Mouse (Mus musculus) ES-Bruce4 (cell line): ENCODE measurements around the gene Pdap1. TPM values are rescaled to one million over a fixed set of nuclear protein-coding genes. Genes with fewer than 3 reads are reported as not detected.

ENCODE experiments used
- H3K27ac ChIP-seq: 2 replicates; pipeline ENCODE4 v1.5.1; 2012; ENCODE audit warnings: low read length, inconsistent platforms; ENCODE audit not compliant: insufficient read depth
- H3K27me3 ChIP-seq: 2 replicates; pipeline ENCODE4 v1.6.1; 2012; ENCODE audit warnings: mild to moderate bottlenecking, low read length, inconsistent platforms; ENCODE audit not compliant: control insufficient read depth, poor library complexity, insufficient read depth, severe bottlenecking
- H3K36me3 ChIP-seq: 2 replicates; pipeline ENCODE4 v1.6.1; 2012; ENCODE audit warnings: inconsistent platforms, mild to moderate bottlenecking, low read length, moderate library complexity; ENCODE audit not compliant: control insufficient read depth, poor library complexity, insufficient read depth, severe bottlenecking
- H3K4me1 ChIP-seq: one replicate; pipeline ENCODE4 v1.8.1; 2011; ENCODE audit warnings: low read length; ENCODE audit not compliant: control insufficient read depth, insufficient read depth
- H3K4me3 ChIP-seq: 2 replicates; pipeline ENCODE4 v1.5.1; 2011; ENCODE audit warnings: low read depth, mild to moderate bottlenecking, low read length
- H3K9ac ChIP-seq: 2 replicates; pipeline ENCODE4 v1.6.1; 2012; ENCODE audit warnings: low read depth, mild to moderate bottlenecking, inconsistent platforms; ENCODE audit not compliant: poor library complexity, severe bottlenecking
- H3K9me3 ChIP-seq: replicated peaks from 2 replicates; pipeline ENCODE4 v1.6.1; 2012; ENCODE audit warnings: mild to moderate bottlenecking, low read length, inconsistent platforms; ENCODE audit not compliant: control insufficient read depth, poor library complexity, insufficient read depth, severe bottlenecking
- CTCF ChIP-seq: IDR thresholded peaks from one replicate; pipeline ENCODE4 v1.8.1; 2011; ENCODE audit warnings: low read depth, low read length
- EP300 ChIP-seq: IDR thresholded peaks from 2 replicates; pipeline ENCODE4 v1.6.1; 2011; ENCODE audit warnings: low read depth, low read length; ENCODE audit not compliant: insufficient read depth
- POLR2A ChIP-seq: IDR thresholded peaks from one replicate; pipeline ENCODE4 v1.8.1; 2011; ENCODE audit warnings: low read length; ENCODE audit not compliant: insufficient read depth
- polyA plus RNA-seq: library from polyadenylated mRNA; stranded (reverse); fragments of >200 nt; gene quantifications from 2 replicates; pipeline ENCODE4 v1.2.4, GENCODE M21; 2011; ENCODE audit warnings: low read depth; ENCODE audit not compliant: missing spikeins, insufficient read depth, insufficient read length

Gene Pdap1
- polyA plus RNA-seq, 1 experiment = 229 TPM

DNA sequence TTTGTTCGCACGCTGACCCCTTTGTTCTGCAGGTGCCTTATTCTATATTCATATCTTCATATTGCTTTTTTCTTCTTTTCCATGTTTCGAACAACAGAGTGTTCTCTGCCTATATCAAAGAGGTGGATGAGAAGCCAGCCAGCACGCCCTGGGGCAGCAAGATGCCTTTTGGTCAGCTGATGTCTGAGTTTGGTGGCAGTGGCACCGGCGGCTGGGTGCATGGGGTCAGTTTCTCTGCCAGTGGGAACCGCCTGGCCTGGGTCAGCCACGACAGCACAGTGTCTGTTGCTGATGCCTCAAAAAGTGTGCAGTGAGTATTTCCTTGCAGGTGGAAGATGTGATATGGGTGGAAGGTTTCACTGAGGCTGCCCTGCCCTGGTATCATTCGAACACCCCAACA is 39.1 kb downstream of the Pdap1 start:
- no peaks in the 10 kb centered on the region for H3K9me3 ChIP-seq
- no peak overlapping the region for H3K9ac ChIP-seq
- H3K36me3 ChIP-seq = peaks cover 4% of the 10 kb centered on the region; the same call in 1 of the 2 replicates
- TF ChIP-seq POLR2A (no peak), CTCF (no peak), EP300 (no peak)
- no peaks in the 10 kb centered on the region for H3K4me1 ChIP-seq
- H3K4me3 ChIP-seq = no peak overlapping the region
- H3K27me3 ChIP-seq = no peaks in the 10 kb centered on the region
- H3K27ac ChIP-seq = no peak overlapping the region

- TF ChIP-seq CTCF (no peak), POLR2A (no peak), EP300 (no peak)
Observed at GRCm38 (mm10) chr5:145098340-145098821, 41.7 kb downstream of the Pdap1 start.

DNA sequence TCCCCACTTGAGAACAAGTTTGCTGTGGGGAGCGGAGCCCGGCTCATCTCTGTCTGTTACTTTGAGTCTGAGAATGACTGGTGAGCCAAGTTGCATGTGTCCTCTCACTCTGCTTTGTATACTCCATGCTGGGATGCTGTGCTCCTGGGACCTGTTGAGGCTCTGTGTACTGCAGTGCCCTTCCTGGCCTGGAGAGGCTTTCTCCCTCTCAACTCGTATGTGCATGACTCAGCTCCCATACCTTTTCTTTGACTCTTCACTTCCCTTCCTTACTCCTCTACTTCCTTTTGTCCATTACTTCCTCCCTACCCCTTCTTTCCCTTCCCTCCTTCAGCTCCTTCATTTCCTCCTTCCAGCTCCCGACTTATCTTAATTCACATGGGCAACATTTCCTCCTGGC is 43.8 kb downstream of the Pdap1 start:
- H3K4me3 ChIP-seq = no peak overlapping the region
- no peaks in the 10 kb centered on the region for H3K27me3 ChIP-seq
- no peak overlapping the region for H3K27ac ChIP-seq
- TF ChIP-seq CTCF = no peak
- no peak for TF ChIP-seq EP300
- no peaks in the 10 kb centered on the region for H3K4me1 ChIP-seq
- H3K36me3 ChIP-seq = peaks cover 6% of the 10 kb centered on the region; the same call in 1 of the 2 replicates
- no peaks in the 10 kb centered on the region for H3K9me3 ChIP-seq
- H3K9ac ChIP-seq = no peak overlapping the region

More at GRCm38 (mm10) chr5:145098340-145098821, 41.7 kb downstream of the Pdap1 start:
- Histone ChIP-seq H3K4me1 (no peaks in the 10 kb centered on the region), H3K36me3 (peaks cover under 1% of the 10 kb centered on the region; the same call in 1 of the 2 replicates), H3K9ac (no peak overlapping the region), H3K27ac (no peak overlapping the region), H3K9me3 (no peaks in the 10 kb centered on the region), H3K4me3 (no peak overlapping the region), H3K27me3 (no peaks in the 10 kb centered on the region)

DNA sequence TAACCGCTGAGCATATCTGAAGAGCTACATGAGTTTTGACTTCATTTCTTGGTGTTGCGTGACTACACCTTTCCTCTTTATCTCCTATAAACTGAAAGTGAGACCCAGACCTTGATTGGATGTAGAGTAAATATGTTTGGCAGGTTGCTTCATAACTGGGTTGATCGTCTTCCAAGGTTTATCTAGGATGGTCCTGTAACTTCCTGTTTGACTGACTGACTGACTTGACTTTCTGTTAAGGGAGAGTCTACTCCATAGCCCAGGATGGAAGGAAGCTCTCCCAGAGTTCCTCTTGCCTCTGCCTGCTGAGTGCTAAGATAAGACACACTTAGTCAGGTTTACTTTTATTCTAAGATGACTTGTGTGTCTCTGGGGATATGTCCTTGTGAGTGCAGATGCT is 50.2 kb downstream of the Pdap1 start:
- TF ChIP-seq EP300 (no peak), POLR2A (no peak), CTCF (no peak)
- H3K9me3 ChIP-seq = no peaks in the 10 kb centered on the region
- H3K27me3 ChIP-seq = no peaks in the 10 kb centered on the region
- no peak overlapping the region for H3K9ac ChIP-seq
- H3K4me1 ChIP-seq = no peaks in the 10 kb centered on the region
- H3K4me3 ChIP-seq = no peak overlapping the region
- peaks cover 10% of the 10 kb centered on the region; the same call in 1 of the 2 replicates for H3K36me3 ChIP-seq
- H3K27ac ChIP-seq = no peak overlapping the region

GRCm38 (mm10) chr5:145088186-145088585 is 51.9 kb downstream of the Pdap1 start:
- peaks cover 8% of the 10 kb centered on the region; the same call in 1 of the 2 replicates for H3K36me3 ChIP-seq
- H3K9me3 ChIP-seq = no peaks in the 10 kb centered on the region

GRCm38 (mm10) chr5:145084822-145085221 is 55.2 kb downstream of the Pdap1 start:
- 0 out of 2 replicates have a peak, but pooled peaks cover 4% of the 10 kb centered on the region for H3K36me3 ChIP-seq
- H3K27me3 ChIP-seq = no peaks in the 10 kb centered on the region
- no peak for TF ChIP-seq EP300
- no peak for TF ChIP-seq POLR2A
- no peak for TF ChIP-seq CTCF
- no peak overlapping the region for H3K4me3 ChIP-seq
- no peaks in the 10 kb centered on the region for H3K4me1 ChIP-seq
- H3K9me3 ChIP-seq = no peaks in the 10 kb centered on the region
- H3K9ac ChIP-seq = no peak overlapping the region
- H3K27ac ChIP-seq = no peak overlapping the region

More at GRCm38 (mm10) chr5:145088186-145088585, 51.9 kb downstream of the Pdap1 start:
- H3K27ac ChIP-seq = no peak overlapping the region
- H3K9ac ChIP-seq = no peak overlapping the region
- H3K27me3 ChIP-seq = no peaks in the 10 kb centered on the region
- H3K4me1 ChIP-seq = no peaks in the 10 kb centered on the region
- H3K4me3 ChIP-seq = no peak overlapping the region
- TF ChIP-seq EP300 = no peak
- TF ChIP-seq POLR2A = no peak
- no peak for TF ChIP-seq CTCF
